Mouse (Mus musculus): ENCODE results near the gene Atp6v1c2. TPM values are rescaled to one million over a fixed set of nuclear protein-coding genes. Genes with fewer than 3 reads are reported as not detected.
A peak's percentile ranks its signal among the peaks of the same experiment; 100 is the strongest.

Atp6v1c2 gene
- polyA plus RNA-seq, 1 experiment from 2014 or later: 1.0 TPM

DNA sequence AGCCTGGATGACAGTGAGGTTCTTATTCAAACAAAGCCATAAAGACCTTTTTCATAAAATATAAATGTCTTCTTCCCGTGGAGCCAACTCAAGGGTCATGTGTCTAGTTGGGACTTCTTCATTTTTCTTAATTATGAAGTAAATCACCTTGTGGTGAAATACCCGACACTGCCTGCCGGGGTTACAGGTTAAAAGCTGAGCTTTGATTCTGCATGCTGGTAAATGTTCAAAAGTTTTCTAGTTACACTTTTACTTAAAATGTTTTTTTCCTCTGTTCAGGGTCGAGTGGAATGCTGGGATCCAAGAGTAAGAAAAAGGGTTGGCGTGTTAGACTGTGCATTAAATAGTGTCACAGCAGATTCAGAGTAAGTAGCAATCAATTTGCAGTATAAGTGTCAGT lies 33.2 kb upstream of the Atp6v1c2 start:
- H3K9me3 ChIP-seq (ENCODE audit: control insufficient read depth, low read length): no peaks in the 10 kb centered on the region
- no peaks in the 10 kb centered on the region for H3K27me3 ChIP-seq (ENCODE audit: control insufficient read depth, insufficient read depth, low read length)
- no peak overlapping the region for H3K27ac ChIP-seq (ENCODE audit: low read depth, low read length)
- no peak overlapping the region for H3K9ac ChIP-seq (ENCODE audit: low read depth, low read length)
- H3K4me1 ChIP-seq (ENCODE audit: control insufficient read depth, insufficient read depth, low read length): no peaks in the 10 kb centered on the region
- no peak overlapping the region for H3K4me3 ChIP-seq (ENCODE audit: low read length)
- peaks cover 73% of the 10 kb centered on the region for H3K36me3 ChIP-seq (ENCODE audit: control insufficient read depth, insufficient read depth, low read length)
- 87% methylated on average over 5 of the region's 5 CpGs for WGBS
- no peak for ATAC-seq (ENCODE audit: low FRiP score, low TSS enrichment)
- no peak overlapping the region for H3K4me2 ChIP-seq (replicated peaks; ENCODE audit: low read depth, low read length)

DNA sequence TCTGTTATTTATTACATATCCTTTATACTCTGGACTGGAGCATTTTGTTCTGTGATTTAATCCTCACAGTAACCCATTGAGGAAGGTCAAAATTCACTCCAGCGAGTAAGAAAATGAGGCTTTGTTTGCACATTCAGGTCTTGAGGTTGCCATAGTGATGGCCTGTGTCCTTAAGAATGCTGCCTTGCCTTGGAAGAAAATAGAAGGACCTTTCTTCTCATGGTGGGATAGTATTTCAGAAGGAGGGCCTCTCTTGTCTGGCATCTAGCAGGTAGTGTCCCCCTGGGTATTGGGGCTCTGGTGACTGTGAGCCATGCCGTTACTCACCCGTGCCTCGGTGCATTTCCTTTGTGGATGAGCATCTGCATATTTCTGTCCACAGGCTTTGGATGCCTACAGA lies 31.5 kb upstream of the Atp6v1c2 start:
- Histone ChIP-seq H3K4me3 (ENCODE audit: low read length) (no peak overlapping the region), H3K4me2 (replicated peaks; ENCODE audit: low read depth, low read length) (no peak overlapping the region), H3K4me1 (ENCODE audit: control insufficient read depth, insufficient read depth, low read length) (no peaks in the 10 kb centered on the region), H3K9ac (ENCODE audit: low read depth, low read length) (no peak overlapping the region), H3K36me3 (ENCODE audit: control insufficient read depth, insufficient read depth, low read length) (peaks cover 83% of the 10 kb centered on the region), H3K9me3 (ENCODE audit: control insufficient read depth, low read length) (no peaks in the 10 kb centered on the region), H3K27me3 (ENCODE audit: control insufficient read depth, insufficient read depth, low read length) (no peaks in the 10 kb centered on the region), H3K27ac (ENCODE audit: low read depth, low read length) (no peak overlapping the region)
- no peak for ATAC-seq (ENCODE audit: low FRiP score, low TSS enrichment)
- 86% methylated on average over 4 of the region's 4 CpGs for WGBS

DNA sequence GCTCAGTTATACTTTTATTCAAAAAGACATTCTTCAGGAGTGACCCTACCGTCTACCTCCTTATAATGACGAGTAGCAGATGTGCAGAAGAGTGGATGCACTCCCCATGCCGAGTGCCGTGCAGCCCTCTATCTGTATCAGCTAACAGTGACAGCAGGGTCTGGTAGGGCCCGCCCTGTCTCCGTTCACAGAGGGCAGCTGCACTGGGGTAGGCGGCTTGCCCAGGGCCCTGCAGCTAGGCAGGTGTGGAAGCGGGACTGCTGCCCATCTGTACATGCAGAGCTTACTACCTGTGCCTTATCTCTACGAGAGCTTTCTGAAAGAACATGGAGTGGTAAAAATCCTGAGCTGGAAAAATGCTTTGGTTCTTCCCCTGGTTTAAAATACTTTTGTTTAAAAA lies 30.9 kb upstream of the Atp6v1c2 start:
- no peak overlapping the region for H3K9ac ChIP-seq (ENCODE audit: low read depth, low read length)
- H3K4me1 ChIP-seq (ENCODE audit: control insufficient read depth, insufficient read depth, low read length): no peaks in the 10 kb centered on the region
- H3K27me3 ChIP-seq (ENCODE audit: control insufficient read depth, insufficient read depth, low read length): no peaks in the 10 kb centered on the region
- H3K4me2 ChIP-seq (replicated peaks; ENCODE audit: low read depth, low read length): no peak overlapping the region
- H3K9me3 ChIP-seq (ENCODE audit: control insufficient read depth, low read length): no peaks in the 10 kb centered on the region
- no peak overlapping the region for H3K27ac ChIP-seq (ENCODE audit: low read depth, low read length)
- WGBS: 87% methylated on average over 9 of the region's 9 CpGs
- ATAC-seq (ENCODE audit: low FRiP score, low TSS enrichment): no peak
- no peak overlapping the region for H3K4me3 ChIP-seq (ENCODE audit: low read length)
- H3K36me3 ChIP-seq (ENCODE audit: control insufficient read depth, insufficient read depth, low read length): peaks cover 83% of the 10 kb centered on the region

DNA sequence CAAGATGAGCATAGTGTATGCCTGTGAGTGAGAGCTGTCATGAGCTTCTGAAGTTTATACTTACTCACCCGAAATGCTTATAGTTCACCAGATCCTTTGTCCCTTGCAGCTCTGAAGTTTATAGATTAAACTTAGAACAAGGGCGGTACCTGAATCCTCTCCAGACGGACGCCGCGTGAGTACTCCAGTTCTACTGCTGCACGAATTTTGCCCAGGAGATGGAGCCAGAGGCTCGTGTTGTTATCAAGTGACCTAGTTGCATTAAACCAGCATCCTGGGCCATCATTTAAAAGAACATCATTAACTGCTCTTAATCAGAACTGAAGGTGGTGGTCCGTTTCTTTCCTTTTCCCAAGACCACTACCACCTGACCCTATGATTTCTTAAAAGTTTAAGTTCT lies 29.8 kb upstream of the Atp6v1c2 start:
- Histone ChIP-seq H3K36me3 (ENCODE audit: control insufficient read depth, insufficient read depth, low read length) (peaks cover 85% of the 10 kb centered on the region), H3K27me3 (ENCODE audit: control insufficient read depth, insufficient read depth, low read length) (no peaks in the 10 kb centered on the region), H3K27ac (ENCODE audit: low read depth, low read length) (no peak overlapping the region), H3K4me1 (ENCODE audit: control insufficient read depth, insufficient read depth, low read length) (no peaks in the 10 kb centered on the region), H3K4me2 (replicated peaks; ENCODE audit: low read depth, low read length) (no peak overlapping the region), H3K9me3 (ENCODE audit: control insufficient read depth, low read length) (no peaks in the 10 kb centered on the region), H3K4me3 (ENCODE audit: low read length) (no peak overlapping the region), H3K9ac (ENCODE audit: low read depth, low read length) (no peak overlapping the region)
- ATAC-seq (ENCODE audit: low FRiP score, low TSS enrichment): no peak
- WGBS: 89% methylated on average over 9 of the region's 9 CpGs

DNA sequence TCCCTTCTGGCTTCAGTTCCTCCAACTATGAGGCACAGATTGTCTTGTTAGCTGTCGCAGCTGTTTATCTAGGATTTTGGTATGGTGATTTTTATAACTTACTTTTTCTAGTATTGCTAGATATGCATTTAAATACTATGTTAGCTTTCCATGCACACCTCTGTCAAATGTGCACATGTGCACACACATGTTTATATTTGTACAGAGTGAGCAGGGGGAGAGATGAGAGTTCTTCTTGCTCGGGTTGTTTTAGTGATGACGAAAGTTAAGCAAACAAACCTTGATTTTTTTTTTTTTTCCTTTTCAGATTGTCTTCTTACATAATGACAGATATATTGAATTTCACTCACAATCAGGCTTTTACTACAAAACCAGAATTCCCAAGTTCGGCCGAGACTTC lies 28.6 kb upstream of the Atp6v1c2 start:
- H3K4me1 ChIP-seq (ENCODE audit: control insufficient read depth, insufficient read depth, low read length): no peaks in the 10 kb centered on the region
- no peaks in the 10 kb centered on the region for H3K27me3 ChIP-seq (ENCODE audit: control insufficient read depth, insufficient read depth, low read length)
- H3K4me3 ChIP-seq (ENCODE audit: low read length): no peak overlapping the region
- no peaks in the 10 kb centered on the region for H3K9me3 ChIP-seq (ENCODE audit: control insufficient read depth, low read length)
- H3K9ac ChIP-seq (ENCODE audit: low read depth, low read length): no peak overlapping the region
- no peak overlapping the region for H3K27ac ChIP-seq (ENCODE audit: low read depth, low read length)
- WGBS: 91% methylated on average over 5 of the region's 5 CpGs
- peaks cover 85% of the 10 kb centered on the region for H3K36me3 ChIP-seq (ENCODE audit: control insufficient read depth, insufficient read depth, low read length)
- no peak for ATAC-seq (ENCODE audit: low FRiP score, low TSS enrichment)
- H3K4me2 ChIP-seq (replicated peaks; ENCODE audit: low read depth, low read length): no peak overlapping the region

DNA sequence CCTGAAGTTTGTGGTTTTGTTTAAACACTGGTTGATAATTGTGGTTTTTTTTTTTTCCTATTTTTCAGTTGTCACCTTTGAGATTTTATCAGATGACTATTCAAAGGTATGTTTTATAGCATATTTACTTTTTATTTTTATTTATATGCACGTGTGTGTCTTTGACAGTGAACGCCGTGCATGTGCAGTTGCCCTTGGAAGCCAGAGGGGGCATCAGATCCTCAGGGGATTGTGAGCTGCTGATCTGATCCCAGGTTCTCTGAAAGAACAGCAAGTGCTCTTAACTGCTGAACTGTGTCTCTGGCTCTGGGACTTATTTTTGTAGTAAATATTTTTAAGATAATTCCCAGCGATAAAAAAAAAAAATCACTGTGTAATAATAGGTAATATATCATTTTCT lies 27.7 kb upstream of the Atp6v1c2 start:
- no peaks in the 10 kb centered on the region for H3K27me3 ChIP-seq (ENCODE audit: control insufficient read depth, insufficient read depth, low read length)
- H3K9me3 ChIP-seq (ENCODE audit: control insufficient read depth, low read length): no peaks in the 10 kb centered on the region
- no peak overlapping the region for H3K9ac ChIP-seq (ENCODE audit: low read depth, low read length)
- H3K4me1 ChIP-seq (ENCODE audit: control insufficient read depth, insufficient read depth, low read length): no peaks in the 10 kb centered on the region
- H3K27ac ChIP-seq (ENCODE audit: low read depth, low read length): no peak overlapping the region
- H3K36me3 ChIP-seq (ENCODE audit: control insufficient read depth, insufficient read depth, low read length): peaks cover 86% of the 10 kb centered on the region
- WGBS: 93% methylated on average over 4 of the region's 4 CpGs
- no peak overlapping the region for H3K4me3 ChIP-seq (ENCODE audit: low read length)
- ATAC-seq (ENCODE audit: low FRiP score, low TSS enrichment): no peak
- no peak overlapping the region for H3K4me2 ChIP-seq (replicated peaks; ENCODE audit: low read depth, low read length)

DNA sequence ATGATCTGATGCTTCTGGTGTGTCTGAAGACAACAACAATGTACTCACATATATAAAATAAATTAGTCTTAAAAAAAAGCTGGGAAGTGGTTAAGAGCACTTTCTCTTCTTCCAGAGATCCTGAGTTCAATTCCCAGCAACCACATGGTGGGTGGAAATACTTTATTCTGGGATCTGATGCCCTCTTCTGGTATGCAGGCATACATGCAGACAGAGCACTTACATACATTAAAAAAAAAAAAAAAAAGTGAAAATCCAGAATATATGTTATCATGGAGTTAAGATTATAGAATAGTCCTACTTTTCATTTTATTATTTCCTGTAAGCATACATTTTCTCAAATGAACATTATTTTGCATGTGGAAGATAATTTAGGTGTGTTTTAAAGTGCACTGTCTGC lies 20.9 kb upstream of the Atp6v1c2 start:
- Histone ChIP-seq H3K9me3 (ENCODE audit: control insufficient read depth, low read length) (no peaks in the 10 kb centered on the region), H3K4me1 (ENCODE audit: control insufficient read depth, insufficient read depth, low read length) (peaks cover 8% of the 10 kb centered on the region), H3K9ac (ENCODE audit: low read depth, low read length) (no peak overlapping the region), H3K27me3 (ENCODE audit: control insufficient read depth, insufficient read depth, low read length) (no peaks in the 10 kb centered on the region), H3K36me3 (ENCODE audit: control insufficient read depth, insufficient read depth, low read length) (peaks cover 40% of the 10 kb centered on the region), H3K4me3 (ENCODE audit: low read length) (no peak overlapping the region), H3K4me2 (replicated peaks; ENCODE audit: low read depth, low read length) (no peak overlapping the region), H3K27ac (ENCODE audit: low read depth, low read length) (no peak overlapping the region)
- ATAC-seq (ENCODE audit: low FRiP score, low TSS enrichment): no peak

DNA sequence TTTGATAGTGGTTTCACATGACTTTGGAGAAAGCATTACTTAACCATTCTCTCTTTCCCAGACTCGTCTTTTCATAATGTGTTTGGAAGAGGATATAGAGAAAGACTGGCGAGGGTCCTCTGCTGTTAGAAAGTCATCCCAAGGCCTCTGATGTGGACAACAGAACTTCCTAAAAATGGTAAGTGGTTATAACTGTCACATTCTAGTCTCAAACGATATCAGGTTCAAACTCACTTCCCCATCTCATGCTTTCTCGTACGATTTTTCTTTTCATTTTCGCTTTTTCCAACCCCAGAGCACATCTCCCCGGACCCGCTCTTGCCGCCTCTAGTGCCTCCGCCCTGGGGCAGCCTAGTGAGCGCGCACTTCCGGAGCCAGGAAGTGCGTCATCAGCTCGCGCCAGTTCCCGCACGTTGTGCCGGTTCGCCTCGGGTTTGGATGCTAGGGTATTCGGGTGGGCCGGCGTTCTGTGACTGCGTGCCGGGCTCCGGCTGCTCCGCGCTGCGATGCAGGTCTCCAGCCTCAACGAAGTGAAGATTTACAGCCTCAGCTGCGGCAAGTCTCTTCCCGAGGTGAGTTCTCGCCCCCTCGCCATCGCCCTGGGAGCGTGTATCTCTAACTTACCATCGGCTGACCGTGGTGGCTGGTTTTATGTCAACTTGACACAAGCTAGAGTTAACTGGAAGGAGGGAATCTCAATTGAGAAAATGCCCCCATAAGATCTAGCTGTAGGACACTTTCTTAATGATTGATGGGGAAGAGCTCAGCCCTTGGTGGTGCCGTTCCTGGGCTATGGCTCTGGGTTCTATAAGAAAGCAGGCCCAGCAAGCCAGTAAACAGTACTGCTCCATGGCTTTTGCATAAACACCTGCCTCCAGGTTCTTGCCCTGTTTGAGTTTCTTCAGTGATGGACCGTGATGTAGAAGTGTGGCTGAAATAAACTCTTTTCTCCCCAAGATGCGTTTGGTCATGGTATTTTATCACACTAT lies 19.2 kb upstream of the Atp6v1c2 start, which contains the start of gene Nol10:
TSS of gene Nol10 (plus strand) at position 411 of the 989 bp plus-strand sequence.
- Histone ChIP-seq H3K36me3 (ENCODE audit: control insufficient read depth, insufficient read depth, low read length) (peaks cover 24% of the 10 kb centered on the region), H3K9me3 (ENCODE audit: control insufficient read depth, low read length) (no peaks in the 10 kb centered on the region), H3K4me2 (replicated peaks; ENCODE audit: low read depth, low read length) (peak within 1 kb of the TSS; percentile 80), H3K27me3 (ENCODE audit: control insufficient read depth, insufficient read depth, low read length) (no peaks in the 10 kb centered on the region), H3K4me3 (ENCODE audit: low read length) (peak within 1 kb of the TSS; percentile 94), H3K9ac (ENCODE audit: low read depth, low read length) (peak within 1 kb of the TSS; percentile 80), H3K4me1 (ENCODE audit: control insufficient read depth, insufficient read depth, low read length) (peaks cover 8% of the 10 kb centered on the region), H3K27ac (ENCODE audit: low read depth, low read length) (peak within 1 kb of the TSS; percentile 48; the same call in 1 of the 2 replicates)
- peak; percentile 98 for ATAC-seq (ENCODE audit: low FRiP score, low TSS enrichment)
- under 1% methylated on average over 42 of the region's 42 CpGs for WGBS

DNA sequence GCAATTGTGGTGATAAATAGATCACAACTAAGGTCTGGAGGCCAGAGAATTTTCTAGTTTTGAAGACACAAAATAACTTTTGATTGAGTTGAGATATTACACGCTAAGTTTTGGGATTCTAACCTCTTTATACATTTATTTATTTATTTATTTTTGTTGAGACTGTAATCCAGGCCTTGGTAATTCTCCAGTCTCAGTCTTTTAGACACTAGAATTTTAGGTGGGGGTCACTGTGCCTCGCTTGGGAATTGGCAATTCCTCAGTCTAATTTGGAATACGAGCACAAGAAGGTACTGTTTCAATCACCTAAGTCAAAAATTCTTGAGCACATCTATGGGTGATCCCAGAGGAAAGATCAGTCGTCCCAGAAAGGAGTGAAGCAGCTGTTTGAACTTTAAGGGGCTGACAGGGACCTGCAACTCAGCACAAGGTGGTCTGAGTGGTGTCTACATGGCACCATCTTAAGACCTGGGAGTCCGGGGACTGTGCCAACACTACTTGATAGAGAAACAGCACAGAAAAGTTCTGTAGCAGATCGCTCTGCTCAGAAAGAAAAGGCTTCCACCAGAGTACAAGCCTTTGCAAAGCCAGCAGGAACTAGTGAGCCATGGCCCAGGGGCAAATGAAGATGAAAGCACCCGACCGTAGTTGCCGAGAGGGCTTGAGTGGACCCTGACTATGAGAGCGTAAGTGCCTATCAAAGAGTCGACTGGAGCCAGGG lies 18.3 kb upstream of the Atp6v1c2 start:
- H3K9ac ChIP-seq (ENCODE audit: low read depth, low read length): peak overlapping the region; percentile 80
- ATAC-seq (ENCODE audit: low FRiP score, low TSS enrichment): peak; percentile 33
- peaks cover 8% of the 10 kb centered on the region for H3K4me1 ChIP-seq (ENCODE audit: control insufficient read depth, insufficient read depth, low read length)
- H3K4me3 ChIP-seq (ENCODE audit: low read length): peak overlapping the region; percentile 94
- H3K4me2 ChIP-seq (replicated peaks; ENCODE audit: low read depth, low read length): peak overlapping the region; percentile 80
- H3K27ac ChIP-seq (ENCODE audit: low read depth, low read length): no peak overlapping the region; the same call in 1 of the 2 replicates
- H3K9me3 ChIP-seq (ENCODE audit: control insufficient read depth, low read length): no peaks in the 10 kb centered on the region
- WGBS: 38% methylated on average over 11 of the region's 11 CpGs
- H3K27me3 ChIP-seq (ENCODE audit: control insufficient read depth, insufficient read depth, low read length): no peaks in the 10 kb centered on the region
- H3K36me3 ChIP-seq (ENCODE audit: control insufficient read depth, insufficient read depth, low read length): peaks cover 15% of the 10 kb centered on the region
